Mouse (Mus musculus) intestine, postnatal 0 days (tissue): Measurements from ENCODE around the gene Reep6. TPM values are rescaled to one million over a fixed set of nuclear protein-coding genes. Genes with fewer than 3 reads are reported as not detected.

ENCODE experiments used
- ATAC-seq: fragments of 200-750 bp; cut with Nextera tagmentation; 2 replicates; pipeline ENCODE4 v1.8.0; 2017; ENCODE audit warnings: mild to moderate bottlenecking, moderate TSS enrichment, moderate library complexity
- H3K27ac ChIP-seq: fragments of 300-500 bp; sonication (generic); 2 replicates; pipeline ENCODE4 v1.5.1; 2014; ENCODE audit warnings: mild to moderate bottlenecking, low read depth, low read length, moderate library complexity
- H3K27me3 ChIP-seq: fragments of 300-500 bp; sonication (generic); replicated peaks from 2 replicates; pipeline ENCODE4 v1.6.1; 2014; ENCODE audit warnings: low read length, mixed read lengths; ENCODE audit not compliant: control insufficient read depth, insufficient read depth
- H3K36me3 ChIP-seq: fragments of 300-500 bp; sonication (generic); 2 replicates; pipeline ENCODE4 v1.6.1; 2014; ENCODE audit warnings: mild to moderate bottlenecking, moderate library complexity; ENCODE audit not compliant: control insufficient read depth, insufficient read depth
- H3K4me1 ChIP-seq: fragments of 300-500 bp; sonication (generic); replicated peaks from 2 replicates; pipeline ENCODE4 v1.6.1; 2014; ENCODE audit warnings: antibody characterized with exemption, low read length, mixed read lengths; ENCODE audit not compliant: control insufficient read depth, insufficient read depth
- H3K4me2 ChIP-seq: fragments of 300-500 bp; sonication (generic); replicated peaks from 2 replicates; pipeline ENCODE4 v1.6.1; 2014; ENCODE audit warnings: low read depth, mild to moderate bottlenecking, moderate library complexity
- H3K4me3 ChIP-seq: fragments of 300-500 bp; sonication (generic); 2 replicates; pipeline ENCODE4 v1.5.1; 2014; ENCODE audit warnings: low read depth, low read length
- H3K9ac ChIP-seq: fragments of 300-500 bp; sonication (generic); 2 replicates; pipeline ENCODE4 v1.6.1; 2014; ENCODE audit warnings: mild to moderate bottlenecking, low read depth, low read length
- H3K9me3 ChIP-seq: fragments of 300-500 bp; sonication (generic); 2 replicates; pipeline ENCODE4 v1.6.1; 2016; ENCODE audit warnings: mixed run types; ENCODE audit not compliant: control insufficient read depth
- CTCF ChIP-seq: sonication (generic); IDR thresholded peaks from 2 replicates; pipeline ENCODE4 v1.5.1; 2016; ENCODE audit warnings: low read depth, mild to moderate bottlenecking, control low read depth, antibody characterized with exemption, moderate library complexity
- WGBS: fragments of 180-500 bp; shearing (Covaris S2); extraction: QIAGEN DNeasy Blood & Tissue Kit; methylation state at CpG from one replicate; pipeline ENCODE4 v1.1.7; 2014; 5-methylcytosine and 5-hydroxymethylcytosine counted together
- polyA plus RNA-seq: library from polyadenylated mRNA; unstranded; fragments of >200 nt; fragmentation: Nextera tagmentation; extraction: Ambion mirVana; gene quantifications from 2 replicates; pipeline ENCODE4 v1.2.1, GENCODE M21; 2015

The Reep6 gene
- polyA plus RNA-seq, 1 experiment from 2014 or later, result 261 TPM

DNA sequence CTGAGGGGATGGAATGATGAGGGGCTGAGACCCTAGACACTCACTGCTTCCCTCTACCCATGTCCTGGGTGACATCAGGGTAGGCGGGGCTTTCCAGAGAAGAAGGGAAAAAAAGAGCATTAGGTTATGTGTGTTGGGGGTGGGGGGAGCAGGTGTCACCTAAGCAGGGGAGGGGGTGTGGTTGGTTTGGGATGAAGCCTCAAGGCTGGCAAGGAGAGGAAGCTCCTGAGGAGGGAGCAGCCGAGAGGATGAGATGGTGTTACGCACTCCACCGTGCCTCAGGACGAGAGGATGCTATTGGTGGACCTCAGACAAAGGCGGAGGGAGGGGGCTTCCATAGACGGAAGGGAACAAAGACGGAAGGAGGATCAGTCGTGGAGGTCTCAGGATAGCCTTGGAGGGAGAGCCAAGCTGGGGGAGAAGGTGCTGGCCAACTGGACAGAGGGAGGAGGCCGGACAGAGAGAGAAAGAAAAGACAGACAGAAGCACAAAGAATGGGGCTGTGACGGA lies 29.0 kb upstream of the Reep6 start:
- Histone ChIP-seq H3K4me1 (no peaks in the 10 kb centered on the region), H3K4me3 (no peak overlapping the region), H3K36me3 (no peaks in the 10 kb centered on the region), H3K27me3 (peaks cover 70% of the 10 kb centered on the region), H3K9ac (no peak overlapping the region), H3K27ac (no peak overlapping the region), H3K4me2 (no peak overlapping the region), H3K9me3 (no peaks in the 10 kb centered on the region)
- no peak for TF ChIP-seq CTCF
- 36% methylated on average over 11 of the region's 11 CpGs for WGBS
- no peak for ATAC-seq

DNA sequence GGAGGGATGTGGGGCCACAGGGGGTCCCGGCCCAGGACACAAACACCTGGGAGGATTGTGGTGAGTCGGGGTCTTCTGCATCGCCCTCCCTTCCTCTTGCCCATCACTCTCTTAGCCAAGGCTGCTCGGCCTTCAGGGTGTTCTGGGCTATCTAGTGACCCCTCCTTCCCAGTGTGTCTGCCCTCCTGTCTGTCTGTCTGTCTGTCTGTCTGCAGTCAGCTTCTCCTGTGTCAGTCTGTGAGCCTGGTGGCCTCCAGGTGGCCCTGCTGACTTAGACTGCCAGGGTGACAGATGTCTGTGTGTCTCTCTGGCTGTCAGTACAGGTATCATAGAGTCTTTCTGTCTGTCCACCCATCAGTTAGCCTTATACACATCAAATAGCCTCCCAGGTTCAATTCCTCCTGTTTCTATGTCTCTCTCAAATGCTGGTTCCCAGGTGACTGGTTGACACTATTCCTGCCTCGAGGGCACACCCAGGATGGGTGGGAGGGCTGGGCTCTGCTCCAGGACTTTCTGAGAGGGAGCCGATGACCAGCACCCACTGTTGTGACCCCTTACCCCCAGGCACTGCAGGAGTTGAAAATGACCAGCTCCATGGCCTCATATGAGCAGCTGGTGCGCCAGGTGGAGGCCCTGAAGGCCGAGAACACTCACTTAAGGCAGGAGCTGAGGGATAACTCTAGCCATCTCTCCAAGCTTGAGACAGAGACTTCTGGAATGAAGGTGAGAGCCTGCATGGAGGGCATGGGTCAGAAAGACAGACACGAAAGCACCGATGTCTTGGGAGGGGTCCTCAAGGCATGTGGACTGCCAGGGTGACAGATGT lies 28.3 kb upstream of the Reep6 start:
- Histone ChIP-seq H3K4me3 (no peak overlapping the region), H3K36me3 (no peaks in the 10 kb centered on the region), H3K9ac (no peak overlapping the region), H3K4me1 (no peaks in the 10 kb centered on the region), H3K4me2 (no peak overlapping the region), H3K9me3 (no peaks in the 10 kb centered on the region), H3K27ac (no peak overlapping the region), H3K27me3 (peaks cover 71% of the 10 kb centered on the region)
- WGBS, result 73% methylated on average over 10 of the region's 10 CpGs
- no peak for ATAC-seq
- no peak for TF ChIP-seq CTCF

DNA sequence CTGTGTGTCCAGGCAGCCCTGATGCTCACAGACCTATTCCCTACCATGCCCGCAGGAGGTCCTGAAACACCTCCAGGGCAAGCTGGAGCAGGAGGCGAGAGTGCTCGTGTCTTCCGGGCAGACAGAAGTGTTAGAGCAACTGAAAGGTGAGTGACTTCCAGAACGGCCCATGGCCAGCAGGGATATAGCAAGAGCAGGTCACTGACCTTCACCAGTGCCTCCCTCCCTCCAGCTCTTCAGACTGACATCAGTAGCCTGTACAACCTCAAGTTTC lies 27.7 kb upstream of the Reep6 start:
- no peaks in the 10 kb centered on the region; the same call in 1 of the 2 replicates for H3K36me3 ChIP-seq
- no peak overlapping the region for H3K4me3 ChIP-seq
- H3K4me2 ChIP-seq, result peak overlapping the region; percentile 14
- 56% methylated on average over 5 of the region's 5 CpGs for WGBS
- no peaks in the 10 kb centered on the region for H3K9me3 ChIP-seq
- no peak overlapping the region; the same call in 1 of the 2 replicates for H3K27ac ChIP-seq
- no peak for ATAC-seq
- H3K27me3 ChIP-seq, result peaks cover 71% of the 10 kb centered on the region
- H3K9ac ChIP-seq, result no peak overlapping the region
- H3K4me1 ChIP-seq, result no peaks in the 10 kb centered on the region
- no peak for TF ChIP-seq CTCF

DNA sequence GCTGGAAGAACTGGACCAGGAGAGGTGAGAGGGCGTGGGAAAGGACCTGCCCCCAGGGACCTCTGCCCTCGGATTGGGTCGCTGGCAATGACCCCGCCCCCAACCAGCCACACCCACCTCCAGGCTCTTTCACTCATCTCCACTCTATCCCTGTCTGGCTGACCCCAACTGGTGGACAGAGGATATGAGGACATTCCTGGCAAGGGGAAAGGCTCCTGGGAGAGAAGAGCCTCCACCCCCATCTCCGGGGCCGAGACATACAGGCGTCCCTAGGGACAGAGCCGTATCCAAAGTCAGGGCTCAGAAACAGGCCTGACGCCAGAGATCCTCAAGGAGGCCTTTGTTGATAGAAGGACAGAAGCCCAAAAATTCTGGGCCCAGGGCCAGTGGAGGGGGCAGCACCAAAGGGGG lies 27.3 kb upstream of the Reep6 start:
- Histone ChIP-seq H3K27ac (no peak overlapping the region), H3K9me3 (no peaks in the 10 kb centered on the region), H3K36me3 (no peaks in the 10 kb centered on the region; the same call in 1 of the 2 replicates), H3K4me1 (no peaks in the 10 kb centered on the region), H3K27me3 (peaks cover 71% of the 10 kb centered on the region), H3K4me2 (peak overlapping the region; percentile 14), H3K9ac (no peak overlapping the region), H3K4me3 (no peak overlapping the region)
- 0 out of 2 replicates have a peak, but pooled peaks have one; percentile 20 for TF ChIP-seq CTCF
- WGBS, result 13% methylated on average over 9 of the region's 9 CpGs
- ATAC-seq, result no peak; the same call in 1 of the 2 replicates

DNA sequence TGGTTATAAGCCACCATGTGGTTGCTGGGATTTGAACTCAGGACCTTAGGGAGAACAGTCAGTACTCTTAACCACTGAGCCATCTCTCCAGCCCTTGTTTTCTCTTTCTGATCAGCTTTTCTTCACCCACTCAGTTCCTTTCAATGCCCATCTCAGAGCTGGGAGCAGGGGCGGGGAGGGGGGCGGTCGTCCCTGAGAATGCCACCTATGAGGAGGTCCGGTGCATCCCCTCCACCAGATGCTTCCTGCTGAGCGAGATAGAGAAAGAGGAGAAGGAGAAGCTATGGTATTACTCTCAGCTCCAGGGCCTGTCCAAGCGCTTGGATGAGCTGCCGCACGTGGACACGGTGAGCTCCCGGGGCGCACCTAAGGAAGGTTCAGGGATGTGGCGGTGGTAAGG lies 25.3 kb upstream of the Reep6 start:
- no peak overlapping the region; the same call in 1 of the 2 replicates for H3K4me3 ChIP-seq
- H3K27ac ChIP-seq, result no peak overlapping the region
- H3K4me2 ChIP-seq, result peak overlapping the region; percentile 45; the same call in 1 of the 2 replicates
- no peak overlapping the region for H3K9ac ChIP-seq
- no peaks in the 10 kb centered on the region for H3K9me3 ChIP-seq
- peaks cover 55% of the 10 kb centered on the region for H3K27me3 ChIP-seq
- no peaks in the 10 kb centered on the region for H3K4me1 ChIP-seq
- ATAC-seq, result 0 out of 2 replicates have a peak, but pooled peaks have one; percentile 6
- no peaks in the 10 kb centered on the region; the same call in 1 of the 2 replicates for H3K36me3 ChIP-seq
- WGBS, result 21% methylated on average over 12 of the region's 12 CpGs
- no peak for TF ChIP-seq CTCF

DNA sequence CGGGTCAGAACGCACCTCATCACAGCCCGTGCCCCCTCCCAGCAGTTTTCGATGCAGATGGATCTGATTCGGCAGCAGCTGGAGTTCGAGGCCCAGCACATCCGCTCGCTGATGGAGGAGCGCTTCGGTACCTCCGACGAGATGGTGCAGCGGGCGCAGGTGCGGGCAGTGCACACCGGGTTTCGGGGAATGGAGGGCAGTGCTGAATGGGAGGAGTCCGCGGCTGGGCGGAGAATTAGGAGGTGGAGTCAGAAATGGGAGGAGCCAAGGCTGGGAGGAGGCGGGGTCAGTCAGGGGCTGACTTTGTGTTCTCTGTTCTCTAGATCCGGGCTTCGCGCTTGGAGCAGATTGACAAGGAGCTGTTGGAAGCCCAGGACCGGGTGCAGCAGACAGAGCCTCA lies 24.9 kb upstream of the Reep6 start:
- 10% methylated on average over 25 of the region's 25 CpGs for WGBS
- Histone ChIP-seq H3K27me3 (peaks cover 51% of the 10 kb centered on the region), H3K4me1 (no peaks in the 10 kb centered on the region), H3K36me3 (no peaks in the 10 kb centered on the region; the same call in 1 of the 2 replicates), H3K27ac (no peak overlapping the region), H3K4me3 (no peak overlapping the region; the same call in 1 of the 2 replicates), H3K9me3 (no peaks in the 10 kb centered on the region), H3K4me2 (peak overlapping the region; percentile 45), H3K9ac (no peak overlapping the region)
- TF ChIP-seq CTCF, result no peak
- ATAC-seq, result peak; percentile 37; the same call in 1 of the 2 replicates
